Mouse (Mus musculus): ENCODE measurements around the gene Atp8b2. TPM values are rescaled to one million over a fixed set of nuclear protein-coding genes. Genes with fewer than 3 reads are reported as not detected.

Gene Atp8b2
- total and polyA plus RNA-seq, 3 experiments: 33.2 to 44.4 (median 35.8) TPM

DNA sequence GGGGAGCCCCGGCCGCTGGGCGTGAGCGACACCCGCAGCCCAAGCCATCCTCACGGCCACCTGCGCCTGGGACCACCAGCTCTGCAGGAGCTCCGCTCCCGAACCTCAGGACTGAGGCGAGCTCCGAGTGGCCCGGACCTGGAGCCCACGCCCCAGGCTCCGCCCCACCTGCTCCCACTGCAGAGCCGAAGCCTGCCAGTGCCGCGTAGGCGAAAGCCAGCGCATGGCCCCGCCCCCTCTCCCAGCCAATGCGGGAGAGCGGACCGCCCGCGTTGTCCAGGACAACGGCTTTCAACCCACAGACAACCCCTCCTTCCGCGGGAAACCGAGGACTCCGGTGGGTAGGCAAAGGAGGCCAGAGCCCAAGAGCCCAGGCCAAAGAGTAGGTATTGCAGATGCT is 2.8 kb downstream of the Atp8b2 start:
- no peak overlapping the region for H3K27ac ChIP-seq (ENCODE audit: insufficient read depth, low read depth)
- TF ChIP-seq ZKSCAN1 (IDR thresholded peaks at IDR 0.05; ENCODE audit: borderline replicate concordance, low read depth, low read length): no peak
- no peak for TF ChIP-seq CHD2 (IDR thresholded peaks at IDR 0.05; ENCODE audit: low read length)
- TF ChIP-seq MYC (IDR thresholded peaks at IDR 0.05; ENCODE audit: low read depth, low read length): no peak
- TF ChIP-seq MAX (IDR thresholded peaks at IDR 0.05; ENCODE audit: low read length): peak; percentile 67; the same call in 1 of the 2 replicates
- TF ChIP-seq SMC3 (IDR thresholded peaks at IDR 0.05; ENCODE audit: low read depth, low read length): no peak
- TF ChIP-seq IRF4 (IDR thresholded peaks at IDR 0.05; ENCODE audit: low read depth, low read length): no peak
- TF ChIP-seq MAZ (IDR thresholded peaks at IDR 0.05; ENCODE audit: low read depth, low read length): 0 out of 2 replicates have a peak, but pooled peaks have one; percentile 42
- TF ChIP-seq BHLHE40 (IDR thresholded peaks at IDR 0.05; ENCODE audit: low read depth, low read length): 0 out of 2 replicates have a peak, but pooled peaks have one; percentile 16
- no peak for TF ChIP-seq GABPA (IDR thresholded peaks at IDR 0.05; ENCODE audit: insufficient replicate concordance, low read depth, low read length)
- no peak for TF ChIP-seq POLR2AphosphoS2 (IDR thresholded peaks at IDR 0.05; ENCODE audit: low read depth, low read length)
- no peak for TF ChIP-seq ZMIZ1 (IDR thresholded peaks at IDR 0.05; ENCODE audit: low read depth, low read length)
- TF ChIP-seq NELFE (IDR thresholded peaks at IDR 0.05; ENCODE audit: low read depth, low read length): peak; percentile 61
- TF ChIP-seq ZNF384 (IDR thresholded peaks at IDR 0.05; ENCODE audit: low read depth, low read length): no peak
- no peak for TF ChIP-seq MAFK (IDR thresholded peaks at IDR 0.05; ENCODE audit: insufficient replicate concordance, low read length)
- peak; percentile 59; the same call in 1 of the 2 replicates for TF ChIP-seq POLR2A (IDR thresholded peaks at IDR 0.05; ENCODE audit: low read depth, low read length)
- 0 out of 2 replicates have a peak, but pooled peaks have one; percentile 14 for TF ChIP-seq MEF2A (IDR thresholded peaks at IDR 0.05; ENCODE audit: borderline replicate concordance, low read depth, low read length)
- TF ChIP-seq NRF1 (IDR thresholded peaks at IDR 0.05; ENCODE audit: low read depth, low read length): peak; percentile 67
- TF ChIP-seq RCOR1 (conservative IDR thresholded peaks at IDR 0.05; ENCODE audit: low read depth, low read length): no peak
- peak; percentile 43; the same call in 1 of the 2 replicates for TF ChIP-seq ELF1 (IDR thresholded peaks at IDR 0.05; ENCODE audit: low read depth, low read length)
- TF ChIP-seq TBP (conservative IDR thresholded peaks at IDR 0.05; ENCODE audit: low read depth, low read length): no peak
- no peak for TF ChIP-seq PAX5 (IDR thresholded peaks at IDR 0.05; ENCODE audit: low read length)
- TF ChIP-seq E2F4 (IDR thresholded peaks at IDR 0.05; ENCODE audit: insufficient replicate concordance, low read depth, low read length): no peak
- TF ChIP-seq ZC3H11A (IDR thresholded peaks at IDR 0.05; ENCODE audit: low read depth, low read length): no peak
- TF ChIP-seq JUND (conservative IDR thresholded peaks at IDR 0.05; ENCODE audit: low read depth, low read length): no peak
- TF ChIP-seq CHD1 (IDR thresholded peaks at IDR 0.05; ENCODE audit: low read depth, low read length): no peak
- TF ChIP-seq HCFC1 (IDR thresholded peaks at IDR 0.05; ENCODE audit: low read depth, low read length): no peak
- TF ChIP-seq ETS1 (conservative IDR thresholded peaks at IDR 0.05; ENCODE audit: low read depth, low read length): no peak
- TF ChIP-seq CTCF (conservative IDR thresholded peaks at IDR 0.05 in 1 of 2, IDR thresholded peaks at IDR 0.05 in 1 of 2; ENCODE audit: low read depth in 2 of 2, low read length in 2 of 2): no peak
- TF ChIP-seq KAT2A (IDR thresholded peaks at IDR 0.05; ENCODE audit: insufficient replicate concordance, low read length): no peak
- TF ChIP-seq SIN3A (IDR thresholded peaks at IDR 0.05; ENCODE audit: low read length): peak; percentile 85; the same call in 1 of the 2 replicates
- TF ChIP-seq TCF12 (IDR thresholded peaks at IDR 0.05; ENCODE audit: low read depth, low read length): peak; percentile 41; the same call in 1 of the 2 replicates
- TF ChIP-seq MXI1 (IDR thresholded peaks at IDR 0.05; ENCODE audit: low read depth, low read length): peak; percentile 86
- TF ChIP-seq EP300 (IDR thresholded peaks at IDR 0.05; ENCODE audit: low read length): no peak
- no peak for TF ChIP-seq JUN (IDR thresholded peaks at IDR 0.05; ENCODE audit: insufficient read depth, low read depth, low read length)
- no peak for TF ChIP-seq USF2 (conservative IDR thresholded peaks at IDR 0.05; ENCODE audit: low read depth, low read length)
- no peak for TF ChIP-seq USF1 (IDR thresholded peaks at IDR 0.05; ENCODE audit: low read depth, low read length)
- TF ChIP-seq UBTF (IDR thresholded peaks at IDR 0.05; ENCODE audit: low read depth, low read length): 0 out of 2 replicates have a peak, but pooled peaks have one; percentile 44
- TF ChIP-seq RAD21 (IDR thresholded peaks at IDR 0.05; ENCODE audit: low read depth, low read length): no peak
- dilution Hi-C loops (cut with MboI; ENCODE audit: extremely low pct_ligation_motif_present, extremely low pct_unique_long_range_greater_than_20kb, low sequenced_read_pairs) (no loop called here), in situ Hi-C loops (cut with MboI; ENCODE audit: low pct_ligation_motif_present, low pct_unique_long_range_greater_than_20kb, low sequenced_read_pairs) (loop anchor here (10.0 to 25.0 kb wide), 2 partner anchors 114 to 173 kb away; partner anchors contain the start of gene Tpm3)
- peaks cover 21 to 66% of the 10 kb centered on the region in 2 experiments for H3K4me1 ChIP-seq (ENCODE audit: control insufficient read depth in 1 of 2, insufficient read depth in 2 of 2)
- H3K4me3 ChIP-seq (replicated peaks in 1 of 3; ENCODE audit: low read depth in 2 of 3, low read length in 2 of 3, poor library complexity in 1 of 3): peak overlapping the region; percentile 89 to 95 (median 94)
- peaks cover 24 to 50% of the 10 kb centered on the region in 2 experiments for H3K36me3 ChIP-seq (replicated peaks in 1 of 2; ENCODE audit: control insufficient read depth in 1 of 2, insufficient read depth in 1 of 2, low read length in 1 of 2)
- H3K27me3 ChIP-seq (replicated peaks): no peaks in the 10 kb centered on the region
- H3K9ac ChIP-seq (ENCODE audit: insufficient read depth, low read depth): peak overlapping the region; percentile 62
- peaks cover 2% of the 10 kb centered on the region for H3K9me3 ChIP-seq (replicated peaks; ENCODE audit: low read length)
- peak overlapping the region; percentile 98 for H3K4me2 ChIP-seq (ENCODE audit: insufficient read depth, low read depth, poor library complexity, severe bottlenecking)
- peaks cover 28% of the 10 kb centered on the region for H3K79me2 ChIP-seq (replicated peaks; ENCODE audit: control insufficient read depth, extremely low read depth, insufficient read depth, poor library complexity, severe bottlenecking)
- DNase-seq (ENCODE audit: extremely low read depth): peak; percentile 89

Data from CH12.LX (cell line).